Mouse (Mus musculus) MEL (cell line): ENCODE results near the gene Hspa12a. TPM values are rescaled to one million over a fixed set of nuclear protein-coding genes. Genes with fewer than 3 reads are reported as not detected.

Experiments used
- DNase-seq: peaks from one replicate; pipeline ENCODE4 v3.0.0; 2011; ENCODE audit warnings: low read depth, low spot score
- H3K27ac ChIP-seq: 2 replicates; pipeline ENCODE4 v1.5.1; 2012; ENCODE audit warnings: low read depth, mild to moderate bottlenecking, control low read depth, low read length, moderate library complexity; ENCODE audit not compliant: control insufficient read depth
- H3K27me3 ChIP-seq, 2 experiments: fragments of 150-350 bp in 1 of 2; sonication (generic) in 1 of 2; 2 replicates each; pipeline ENCODE4 v1.6.1; 2012; ENCODE audit warnings: low read length in 2 of 2, mild to moderate bottlenecking in 2 of 2, improper control_type of control experiment in 1 of 2, moderate library complexity in 1 of 2; ENCODE audit not compliant: insufficient read depth in 2 of 2, control insufficient read depth in 1 of 2
- H3K36me3 ChIP-seq, 2 experiments: 2 replicates each; pipeline ENCODE4 v1.6.1; 2012 to 2014; ENCODE audit warnings: low read length in 2 of 2, improper control_type of control experiment in 1 of 2, inconsistent platforms in 1 of 2, mild to moderate bottlenecking in 1 of 2; ENCODE audit not compliant: insufficient read depth in 2 of 2, control insufficient read depth in 1 of 2
- H3K4me1 ChIP-seq, 2 experiments: fragments of 150-350 bp in 1 of 2; sonication (generic) in 1 of 2; 2 replicates each; pipeline ENCODE4 v1.6.1; 2012; ENCODE audit warnings: low read length in 2 of 2, improper control_type of control experiment in 1 of 2, mild to moderate bottlenecking in 1 of 2; ENCODE audit not compliant: insufficient read depth in 2 of 2, control insufficient read depth in 1 of 2
- H3K4me3 ChIP-seq, 2 experiments: fragments of 150-350 bp in 1 of 2; sonication (generic) in 1 of 2; 2 replicates each; pipeline ENCODE4 v1.5.1; 2012; ENCODE audit warnings: low read depth in 2 of 2, low read length in 2 of 2, mild to moderate bottlenecking in 2 of 2, moderate library complexity in 2 of 2, control low read depth in 1 of 2, improper control_type of control experiment in 1 of 2; ENCODE audit not compliant: control insufficient read depth in 1 of 2, insufficient read depth in 1 of 2
- H3K79me2 ChIP-seq: 2 replicates; pipeline ENCODE4 v1.6.1; 2012; ENCODE audit warnings: mild to moderate bottlenecking, low read length, moderate library complexity; ENCODE audit not compliant: control insufficient read depth, poor library complexity, insufficient read depth
- H3K9ac ChIP-seq: 2 replicates; pipeline ENCODE4 v1.6.1; 2012; ENCODE audit warnings: low read depth, mild to moderate bottlenecking, control low read depth, low read length, moderate library complexity; ENCODE audit not compliant: control insufficient read depth, poor library complexity, severe bottlenecking
- H3K9me3 ChIP-seq: fragments of 150-350 bp; sonication (generic); replicated peaks from 2 replicates; pipeline ENCODE4 v1.6.1; 2012; ENCODE audit warnings: mild to moderate bottlenecking, low read length, improper control_type of control experiment, moderate library complexity; ENCODE audit not compliant: insufficient read depth
- CHD2 ChIP-seq: IDR thresholded peaks from 2 replicates; pipeline ENCODE4 v1.6.1; 2011; ENCODE audit warnings: low read length, improper control_type of control experiment
- E2F4 ChIP-seq: IDR thresholded peaks from 2 replicates; pipeline ENCODE4 v1.6.1; 2011; ENCODE audit warnings: low read depth, low read length, improper control_type of control experiment, borderline replicate concordance
- ELF1 ChIP-seq: IDR thresholded peaks from 2 replicates; pipeline ENCODE4 v1.6.1; 2014; ENCODE audit warnings: low read depth, mild to moderate bottlenecking, inconsistent platforms, low read length, improper control_type of control experiment, moderate library complexity
- ETS1 ChIP-seq: IDR thresholded peaks from 2 replicates; pipeline ENCODE4 v1.6.1; 2012; ENCODE audit warnings: low read depth, mild to moderate bottlenecking, inconsistent platforms, low read length, improper control_type of control experiment, moderate library complexity
- MAZ ChIP-seq: IDR thresholded peaks from 2 replicates; pipeline ENCODE4 v1.6.1; 2012; ENCODE audit warnings: low read depth, mild to moderate bottlenecking, inconsistent platforms, low read length, improper control_type of control experiment
- MXI1 ChIP-seq: IDR thresholded peaks from 2 replicates; pipeline ENCODE4 v1.6.1; 2011; ENCODE audit warnings: mild to moderate bottlenecking, low read depth, low read length, improper control_type of control experiment
- NRF1 ChIP-seq: IDR thresholded peaks from 2 replicates; pipeline ENCODE4 v1.6.1; 2014; ENCODE audit warnings: low read depth, mild to moderate bottlenecking, inconsistent platforms, low read length, improper control_type of control experiment, moderate library complexity; ENCODE audit not compliant: poor library complexity, insufficient read depth, severe bottlenecking
- POLR2AphosphoS5 ChIP-seq: IDR thresholded peaks from 2 replicates; pipeline ENCODE4 v1.6.1; 2012; ENCODE audit warnings: low read depth, borderline replicate concordance, mild to moderate bottlenecking, inconsistent platforms, low read length, moderate library complexity, mixed read lengths
- SMC3 ChIP-seq: IDR thresholded peaks from 2 replicates; pipeline ENCODE4 v1.6.1; 2011; ENCODE audit warnings: low read depth, low read length, improper control_type of control experiment
- TBP ChIP-seq: IDR thresholded peaks from 2 replicates; pipeline ENCODE4 v1.8.0; 2011; ENCODE audit warnings: low read depth, low read length, improper control_type of control experiment
- USF1 ChIP-seq: IDR thresholded peaks from 2 replicates; pipeline ENCODE4 v1.6.1; 2014; ENCODE audit warnings: low read depth, mild to moderate bottlenecking, inconsistent platforms, low read length, improper control_type of control experiment, moderate library complexity
- ZC3H11A ChIP-seq: IDR thresholded peaks from 2 replicates; pipeline ENCODE4 v1.6.1; 2012; ENCODE audit warnings: low read depth, mild to moderate bottlenecking, inconsistent platforms, low read length, improper control_type of control experiment
- polyA plus RNA-seq, 2 experiments: library from polyadenylated mRNA; stranded (reverse) in 1 of 2; unstranded in 1 of 2; fragments of >175 nt in 1 of 2; fragments of >200 nt in 1 of 2; gene quantifications; 2 replicates each; pipeline versions ENCODE4 v1.2.1 to v1.2.4; 2012; ENCODE audit warnings: low replicate concordance in 2 of 2, low read depth in 1 of 2; ENCODE audit not compliant: insufficient read length in 2 of 2, insufficient read depth in 1 of 2, missing spikeins in 1 of 2
- total RNA-seq: library from RNA; depleted of rRNA; stranded (reverse); fragments of 300-350 nt; gene quantifications from 2 replicates; pipeline ENCODE4 v1.2.3, GENCODE M21; 2012

Hspa12a gene
- total and polyA plus RNA-seq, 3 experiments, result not detected

GRCm38 (mm10) chr19:58919148-58919547 lies 24.3 kb downstream of the Hspa12a start:
- TF ChIP-seq NRF1 (no peak), MXI1 (no peak), CHD2 (no peak)
- Histone ChIP-seq H3K9ac (no peak overlapping the region), H3K79me2 (no peaks in the 10 kb centered on the region), H3K9me3 (no peaks in the 10 kb centered on the region), H3K27ac (no peak overlapping the region), H3K36me3 (no peaks in the 10 kb centered on the region), H3K4me3 (no peak overlapping the region), H3K27me3 (no peaks in the 10 kb centered on the region), H3K4me1 (no peaks in the 10 kb centered on the region)
- no peak for DNase-seq

- H3K36me3 ChIP-seq, result no peaks in the 10 kb centered on the region
- H3K9ac ChIP-seq, result no peak overlapping the region
- H3K4me1 ChIP-seq, result no peaks in the 10 kb centered on the region
- no peak for DNase-seq
- H3K27ac ChIP-seq, result no peak overlapping the region
- no peaks in the 10 kb centered on the region for H3K27me3 ChIP-seq
- no peaks in the 10 kb centered on the region for H3K79me2 ChIP-seq
- H3K4me3 ChIP-seq, result no peak overlapping the region
- H3K9me3 ChIP-seq, result no peaks in the 10 kb centered on the region
- TF ChIP-seq TBP, result no peak
- peak; percentile 7; the same call in 1 of the 2 replicates for TF ChIP-seq SMC3
Measured at GRCm38 (mm10) chr19:58918597-58918996, 24.9 kb downstream of the Hspa12a start.

GRCm38 (mm10) chr19:58913301-58913700 lies 30.2 kb downstream of the Hspa12a start:
- Histone ChIP-seq H3K9ac (no peak overlapping the region), H3K27me3 (no peaks in the 10 kb centered on the region), H3K4me3 (no peak overlapping the region), H3K4me1 (no peaks in the 10 kb centered on the region), H3K36me3 (no peaks in the 10 kb centered on the region), H3K79me2 (no peaks in the 10 kb centered on the region), H3K27ac (no peak overlapping the region), H3K9me3 (no peaks in the 10 kb centered on the region)
- TF ChIP-seq MAZ, result no peak
- no peak for TF ChIP-seq POLR2AphosphoS5
- no peak for TF ChIP-seq CHD2
- TF ChIP-seq ZC3H11A, result no peak
- no peak for TF ChIP-seq USF1
- no peak for TF ChIP-seq E2F4
- no peak for TF ChIP-seq NRF1
- no peak for TF ChIP-seq ETS1
- no peak for TF ChIP-seq ELF1
- DNase-seq, result no peak
